Mouse (Mus musculus): ENCODE measurements around the gene Gpr61.

- no peak for TF ChIP-seq CTCF (IDR thresholded peaks at IDR 0.05; ENCODE audit: low read depth)
- TF ChIP-seq EP300 (IDR thresholded peaks at IDR 0.05; ENCODE audit: low read depth), result no peak
Measured at GRCm38 (mm10) chr3:108195941-108196590, 41.4 kb upstream of the Gpr61 start.
